Mouse (Mus musculus) heart, adult 2 months (tissue): ENCODE measurements at regions not wholly inside any gene's neighbourhood (a gene's known extent, or its start where the extent isn't known, plus 50 kb on each side); places are given as distances from the start of the nearest gene placed in this dataset.

ENCODE experiments used
- DNase-seq, 2 experiments: peaks; one replicate each; pipeline ENCODE4 v3.0.0; 2021
- H3K27ac ChIP-seq: fragments of 200-600 bp; 2 replicates; pipeline ENCODE4 v1.8.1; 2022
- H3K27me3 ChIP-seq: fragments of 200-500 bp; 2 replicates; pipeline ENCODE4 v1.6.1; 2012; ENCODE audit warnings: mild to moderate bottlenecking, low read length, inconsistent platforms, mixed read lengths; ENCODE audit not compliant: control insufficient read depth, insufficient read depth
- H3K36me3 ChIP-seq: fragments of 200-500 bp; 2 replicates; pipeline ENCODE4 v1.6.1; 2012; ENCODE audit warnings: low read length, inconsistent platforms; ENCODE audit not compliant: control insufficient read depth, insufficient read depth
- H3K4me1 ChIP-seq: fragments of 200-500 bp; 2 replicates; pipeline ENCODE4 v1.6.1; 2011; ENCODE audit warnings: low read length; ENCODE audit not compliant: control insufficient read depth, insufficient read depth
- H3K4me3 ChIP-seq: fragments of 200-600 bp; 2 replicates; pipeline ENCODE4 v1.8.1; 2022
- H3K79me2 ChIP-seq: fragments of 200-500 bp; replicated peaks from 2 replicates; pipeline ENCODE4 v1.6.1; 2012; ENCODE audit warnings: mild to moderate bottlenecking, inconsistent platforms, low read length, moderate library complexity, mixed read lengths; ENCODE audit not compliant: control insufficient read depth, insufficient read depth
- H3K9ac ChIP-seq: fragments of 200-500 bp; 2 replicates; pipeline ENCODE4 v1.6.1; 2012; ENCODE audit warnings: low read depth, mild to moderate bottlenecking, control low read depth, inconsistent platforms, low read length, mixed read lengths
- CTCF ChIP-seq: fragments of 200-600 bp; IDR thresholded peaks from 2 replicates; pipeline ENCODE4 v1.8.1; 2022; ENCODE audit warnings: antibody characterized with exemption, mild to moderate bottlenecking, moderate library complexity
- EP300 ChIP-seq: fragments of 200-500 bp; IDR thresholded peaks from 2 replicates; pipeline ENCODE4 v1.6.1; 2011; ENCODE audit warnings: low read depth, low read length, control low read depth; ENCODE audit not compliant: insufficient read depth
- POLR2A ChIP-seq: fragments of 200-500 bp; IDR thresholded peaks from 2 replicates; pipeline ENCODE4 v1.6.1; 2011; ENCODE audit warnings: mild to moderate bottlenecking, low read depth, low read length, control low read depth; ENCODE audit not compliant: insufficient read depth
- WGBS: fragments of 180-500 bp; shearing (Covaris S2); methylation state at CpG from one replicate; pipeline ENCODE4 v1.1.7; 2018; 5-methylcytosine and 5-hydroxymethylcytosine counted together
- intact Hi-C: fragments of 180-260 bp; cut with DNase I; formaldehyde crosslinking; loops from one replicate; pipeline ENCODE4 v1.15.1; 2025

GRCm38 (mm10) chr19:16075512-16076086, 57.0 kb upstream of the Gnaq start:
- H3K27ac ChIP-seq = no peak overlapping the region
- no peak overlapping the region for H3K9ac ChIP-seq
- TF ChIP-seq POLR2A (no peak), CTCF (no peak), EP300 (no peak)
- intact Hi-C loops = no loop called here
- H3K4me1 ChIP-seq = no peaks in the 10 kb centered on the region
- no peaks in the 10 kb centered on the region for H3K79me2 ChIP-seq
- no peak overlapping the region for H3K4me3 ChIP-seq
- H3K27me3 ChIP-seq = no peaks in the 10 kb centered on the region
- no peak for DNase-seq
- H3K36me3 ChIP-seq = no peaks in the 10 kb centered on the region
- WGBS = 47% methylated on average over 2 of the region's 2 CpGs

GRCm38 (mm10) chr19:16075026-16075425, 57.6 kb upstream of the Gnaq start:
- H3K27me3 ChIP-seq = no peaks in the 10 kb centered on the region
- no peak overlapping the region for H3K27ac ChIP-seq
- DNase-seq = no peak
- TF ChIP-seq CTCF (no peak), POLR2A (no peak), EP300 (no peak)
- H3K36me3 ChIP-seq = no peaks in the 10 kb centered on the region
- no peak overlapping the region for H3K9ac ChIP-seq
- intact Hi-C loops = no loop called here
- H3K4me1 ChIP-seq = no peaks in the 10 kb centered on the region
- H3K79me2 ChIP-seq = no peaks in the 10 kb centered on the region
- WGBS = 72% methylated on average over 1 of the region's 1 CpGs
- no peak overlapping the region for H3K4me3 ChIP-seq

- WGBS = 53% methylated on average over 6 of the region's 6 CpGs
- H3K4me3 ChIP-seq = no peak overlapping the region
- DNase-seq = no peak
- no peaks in the 10 kb centered on the region for H3K79me2 ChIP-seq
- H3K27ac ChIP-seq = no peak overlapping the region
- no peak for TF ChIP-seq POLR2A
- TF ChIP-seq EP300 = no peak
- TF ChIP-seq CTCF = no peak
- H3K9ac ChIP-seq = no peak overlapping the region
- H3K4me1 ChIP-seq = peaks cover 3% of the 10 kb centered on the region
- H3K27me3 ChIP-seq = no peaks in the 10 kb centered on the region
- intact Hi-C loops = no loop called here
- no peaks in the 10 kb centered on the region for H3K36me3 ChIP-seq
Measured at GRCm38 (mm10) chr19:16067314-16067713, 65.3 kb upstream of the Gnaq start.

- Histone ChIP-seq H3K4me3 (no peak overlapping the region), H3K9ac (no peak overlapping the region), H3K4me1 (peaks cover 3% of the 10 kb centered on the region), H3K27me3 (no peaks in the 10 kb centered on the region), H3K36me3 (no peaks in the 10 kb centered on the region), H3K27ac (no peak overlapping the region), H3K79me2 (no peaks in the 10 kb centered on the region)
- 82% methylated on average over 3 of the region's 3 CpGs for WGBS
- DNase-seq = no peak
- intact Hi-C loops = loop anchor here (1.0 to 5.0 kb wide), 7 partner anchors 38 to 534 kb away; partner anchors contain the start of gene Gnaq
- no peak for TF ChIP-seq POLR2A
- TF ChIP-seq CTCF = no peak
- no peak for TF ChIP-seq EP300
Measured at GRCm38 (mm10) chr19:16064911-16065310, 67.7 kb upstream of the Gnaq start.

- peaks cover 3% of the 10 kb centered on the region for H3K4me1 ChIP-seq
- peak overlapping the region; percentile 9; the same call in 1 of the 2 replicates for H3K4me3 ChIP-seq
- WGBS = 9% methylated on average over 12 of the region's 12 CpGs
- no peaks in the 10 kb centered on the region for H3K27me3 ChIP-seq
- no peak; the same call in 1 of the 2 replicates for TF ChIP-seq CTCF
- no peak for TF ChIP-seq EP300
- no peak for TF ChIP-seq POLR2A
- H3K9ac ChIP-seq = 0 out of 2 replicates have a peak overlapping the region, but pooled peaks have one; percentile 18
- H3K27ac ChIP-seq = no peak overlapping the region
- peak; percentile 76 to 80 for DNase-seq
- no peaks in the 10 kb centered on the region for H3K36me3 ChIP-seq
- intact Hi-C loops = loop anchor here (1.0 to 5.0 kb wide), 8 partner anchors 37 to 535 kb away; partner anchors contain the start of gene Gnaq
- H3K79me2 ChIP-seq = no peaks in the 10 kb centered on the region
Measured at GRCm38 (mm10) chr19:16063916-16064580, 68.6 kb upstream of the Gnaq start.

GRCm38 (mm10) chr19:16063533-16063915, 69.1 kb upstream of the Gnaq start:
- TF ChIP-seq CTCF (no peak), POLR2A (no peak), EP300 (no peak)
- WGBS = 19% methylated on average over 8 of the region's 8 CpGs
- Histone ChIP-seq H3K27ac (no peak overlapping the region), H3K4me3 (peak overlapping the region; percentile 9; the same call in 1 of the 2 replicates), H3K79me2 (no peaks in the 10 kb centered on the region), H3K36me3 (no peaks in the 10 kb centered on the region), H3K27me3 (no peaks in the 10 kb centered on the region), H3K9ac (no peak overlapping the region), H3K4me1 (peaks cover 3% of the 10 kb centered on the region)
- no peak for DNase-seq
- intact Hi-C loops = loop anchor here (2.0 to 5.0 kb wide), 4 partner anchors 36 to 294 kb away; no protein-coding TSS in a partner anchor
